Mouse (Mus musculus) thymus, postnatal 14 days (tissue): ENCODE measurements at regions not wholly inside any gene's neighbourhood (a gene's known extent, or its start where the extent isn't known, plus 50 kb on each side); places are given as distances from the start of the nearest gene placed in this dataset.
"Not testable (repeated sequence)": the region's sequence is repeated elsewhere in the genome, so short reads cannot be mapped to it uniquely, and the experiment has no call there.

Experiments
- DNase-seq: peaks from one replicate; pipeline ENCODE4 v3.0.0; 2021

GRCm38 (mm10) chr12:22030717-22031116, 613.3 kb upstream of the Ywhaq start:
- peak; percentile 59 for DNase-seq

- DNase-seq, result not testable (repeated sequence)
These were observed 612.8 kb upstream of the Ywhaq start for GRCm38 (mm10) chr12:22030263-22030662.
